Mouse (Mus musculus) NIH3T3 (cell line): ENCODE results near the gene Timm29.
A peak's percentile ranks its signal among the peaks of the same experiment; 100 is the strongest.

ENCODE experiments used
- DNase-seq: peaks from one replicate; pipeline ENCODE4 v3.0.0-alpha.2; 2012; ENCODE audit warnings: low read depth

Timm29 gene

GRCm38 (mm10) chr9:21616232-21616781 is 23.8 kb downstream of the Timm29 start:
- DNase-seq, result peak; percentile 80

- peak; percentile 56 for DNase-seq
Observed at GRCm38 (mm10) chr9:21617066-21617465, 24.5 kb downstream of the Timm29 start.

- DNase-seq, result no peak
Observed at GRCm38 (mm10) chr9:21620229-21620628, 27.7 kb downstream of the Timm29 start.

GRCm38 (mm10) chr9:21622676-21623075 is 30.2 kb downstream of the Timm29 start:
- DNase-seq, result no peak

GRCm38 (mm10) chr9:21625342-21626339 is 33.1 kb downstream of the Timm29 start:
- DNase-seq, result no peak

- no peak for DNase-seq
Observed at GRCm38 (mm10) chr9:21626571-21626970, 34.0 kb downstream of the Timm29 start.

- no peak for DNase-seq
Observed at GRCm38 (mm10) chr9:21627145-21627795, 34.7 kb downstream of the Timm29 start.

- DNase-seq, result peak; percentile 70
Observed at GRCm38 (mm10) chr9:21630673-21631072, 38.2 kb downstream of the Timm29 start.

GRCm38 (mm10) chr9:21633106-21633505 is 40.6 kb downstream of the Timm29 start:
- no peak for DNase-seq

- peak; percentile 57 for DNase-seq
Observed at GRCm38 (mm10) chr9:21635639-21636038, 43.1 kb downstream of the Timm29 start.

GRCm38 (mm10) chr9:21639031-21639430 is 46.5 kb downstream of the Timm29 start:
- no peak for DNase-seq
